Mouse (Mus musculus): ENCODE results near the gene Ppp5c. TPM values are rescaled to one million over a fixed set of nuclear protein-coding genes. Genes with fewer than 3 reads are reported as not detected.
A peak's percentile ranks its signal among the peaks of the same experiment; 100 is the strongest.

The Ppp5c gene
- polyA plus RNA-seq, 1 experiment from 2014 or later, result 102 TPM

- Histone ChIP-seq H3K4me2 (replicated peaks) (no peak overlapping the region), H3K4me1 (peaks cover 65% of the 10 kb centered on the region), H3K4me3 (no peak overlapping the region), H3K9me3 (no peaks in the 10 kb centered on the region), H3K27me3 (peaks cover 47% of the 10 kb centered on the region), H3K9ac (replicated peaks) (no peak overlapping the region), H3K36me3 (no peaks in the 10 kb centered on the region), H3K27ac (replicated peaks) (no peak overlapping the region)
- 55% methylated on average over 9 of the region's 9 CpGs for WGBS
- peak; percentile 16; the same call in 1 of the 2 replicates for ATAC-seq (ENCODE audit: low FRiP score, low read depth)
Measured at GRCm38 (mm10) chr7:17060031-17060781, 32.5 kb upstream of the Ppp5c start.

GRCm38 (mm10) chr7:17059463-17059844, 31.7 kb upstream of the Ppp5c start:
- no peak overlapping the region for H3K4me3 ChIP-seq
- H3K4me1 ChIP-seq, result peaks cover 65% of the 10 kb centered on the region
- 82% methylated on average over 3 of the region's 3 CpGs for WGBS
- H3K9me3 ChIP-seq, result no peaks in the 10 kb centered on the region
- ATAC-seq (ENCODE audit: low FRiP score, low read depth), result no peak
- no peak overlapping the region for H3K9ac ChIP-seq (replicated peaks)
- no peak overlapping the region for H3K27ac ChIP-seq (replicated peaks)
- peaks cover 47% of the 10 kb centered on the region for H3K27me3 ChIP-seq
- no peak overlapping the region for H3K4me2 ChIP-seq (replicated peaks)
- H3K36me3 ChIP-seq, result no peaks in the 10 kb centered on the region

- Histone ChIP-seq H3K4me3 (no peak overlapping the region), H3K36me3 (no peaks in the 10 kb centered on the region), H3K4me2 (replicated peaks) (peak overlapping the region; percentile 27; the same call in 1 of the 2 replicates), H3K9me3 (no peaks in the 10 kb centered on the region), H3K9ac (replicated peaks) (no peak overlapping the region), H3K27me3 (peaks cover 47% of the 10 kb centered on the region), H3K27ac (replicated peaks) (peak overlapping the region; percentile 72), H3K4me1 (peaks cover 65% of the 10 kb centered on the region)
- peak; percentile 5; the same call in 1 of the 2 replicates for ATAC-seq (ENCODE audit: low FRiP score, low read depth)
- WGBS, result 56% methylated on average over 8 of the region's 8 CpGs
Measured at GRCm38 (mm10) chr7:17058816-17059462, 31.2 kb upstream of the Ppp5c start.

GRCm38 (mm10) chr7:17058071-17058689, 30.5 kb upstream of the Ppp5c start:
- no peak overlapping the region for H3K4me3 ChIP-seq
- H3K27me3 ChIP-seq, result peaks cover 42% of the 10 kb centered on the region
- peak; percentile 50 for ATAC-seq (ENCODE audit: low FRiP score, low read depth)
- H3K9me3 ChIP-seq, result no peaks in the 10 kb centered on the region
- peak overlapping the region; percentile 72 for H3K27ac ChIP-seq (replicated peaks)
- H3K9ac ChIP-seq (replicated peaks), result 0 out of 2 replicates have a peak overlapping the region, but pooled peaks have one; percentile 5
- H3K4me2 ChIP-seq (replicated peaks), result peak overlapping the region; percentile 27
- WGBS, result 4% methylated on average over 16 of the region's 16 CpGs
- H3K36me3 ChIP-seq, result no peaks in the 10 kb centered on the region
- H3K4me1 ChIP-seq, result peaks cover 65% of the 10 kb centered on the region

GRCm38 (mm10) chr7:17056601-17057523, 29.1 kb upstream of the Ppp5c start:
- Histone ChIP-seq H3K9ac (replicated peaks) (peak overlapping the region; percentile 39; the same call in 1 of the 2 replicates), H3K36me3 (no peaks in the 10 kb centered on the region), H3K27ac (replicated peaks) (peak overlapping the region; percentile 44), H3K4me1 (peaks cover 54% of the 10 kb centered on the region), H3K9me3 (no peaks in the 10 kb centered on the region), H3K4me3 (peak overlapping the region; percentile 43), H3K4me2 (replicated peaks) (peak overlapping the region; percentile 66), H3K27me3 (peaks cover 33% of the 10 kb centered on the region)
- WGBS, result 35% methylated on average over 14 of the region's 14 CpGs
- ATAC-seq (ENCODE audit: low FRiP score, low read depth), result no peak; the same call in 1 of the 2 replicates

DNA sequence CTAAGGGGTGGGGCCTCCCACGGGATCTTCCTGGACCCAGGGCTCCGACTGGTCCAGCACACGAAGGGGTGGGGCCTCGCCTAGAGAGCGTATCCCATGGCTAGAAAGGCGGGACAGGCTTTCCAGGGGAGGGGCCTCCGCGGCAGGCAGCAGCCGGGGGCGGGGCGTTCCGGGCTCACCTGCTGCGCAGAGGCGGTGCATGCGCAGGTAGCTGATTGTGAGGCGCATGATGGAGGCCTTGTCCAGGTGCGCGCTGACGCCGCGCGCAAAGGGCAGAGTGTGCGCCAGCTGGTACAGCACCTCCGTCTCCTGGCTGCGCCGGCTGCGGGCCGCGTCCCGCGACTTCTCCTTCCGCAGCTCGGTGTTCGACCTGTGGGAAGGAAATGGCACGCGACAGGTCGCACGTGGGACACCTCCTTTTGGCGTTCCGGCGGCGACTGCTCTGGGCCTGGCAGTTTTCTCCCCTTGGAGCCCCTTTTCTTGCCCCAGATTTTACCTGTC, 28.4 kb upstream of the Ppp5c start:
- peak overlapping the region; percentile 44 for H3K27ac ChIP-seq (replicated peaks)
- ATAC-seq (ENCODE audit: low FRiP score, low read depth), result peak; percentile 61
- H3K4me3 ChIP-seq, result peak overlapping the region; percentile 43
- peak overlapping the region; percentile 66 for H3K4me2 ChIP-seq (replicated peaks)
- H3K4me1 ChIP-seq, result peaks cover 52% of the 10 kb centered on the region
- no peaks in the 10 kb centered on the region for H3K36me3 ChIP-seq
- under 1% methylated on average over 42 of the region's 42 CpGs for WGBS
- H3K9ac ChIP-seq (replicated peaks), result peak overlapping the region; percentile 39; the same call in 1 of the 2 replicates
- H3K9me3 ChIP-seq, result no peaks in the 10 kb centered on the region
- peaks cover 26% of the 10 kb centered on the region for H3K27me3 ChIP-seq

DNA sequence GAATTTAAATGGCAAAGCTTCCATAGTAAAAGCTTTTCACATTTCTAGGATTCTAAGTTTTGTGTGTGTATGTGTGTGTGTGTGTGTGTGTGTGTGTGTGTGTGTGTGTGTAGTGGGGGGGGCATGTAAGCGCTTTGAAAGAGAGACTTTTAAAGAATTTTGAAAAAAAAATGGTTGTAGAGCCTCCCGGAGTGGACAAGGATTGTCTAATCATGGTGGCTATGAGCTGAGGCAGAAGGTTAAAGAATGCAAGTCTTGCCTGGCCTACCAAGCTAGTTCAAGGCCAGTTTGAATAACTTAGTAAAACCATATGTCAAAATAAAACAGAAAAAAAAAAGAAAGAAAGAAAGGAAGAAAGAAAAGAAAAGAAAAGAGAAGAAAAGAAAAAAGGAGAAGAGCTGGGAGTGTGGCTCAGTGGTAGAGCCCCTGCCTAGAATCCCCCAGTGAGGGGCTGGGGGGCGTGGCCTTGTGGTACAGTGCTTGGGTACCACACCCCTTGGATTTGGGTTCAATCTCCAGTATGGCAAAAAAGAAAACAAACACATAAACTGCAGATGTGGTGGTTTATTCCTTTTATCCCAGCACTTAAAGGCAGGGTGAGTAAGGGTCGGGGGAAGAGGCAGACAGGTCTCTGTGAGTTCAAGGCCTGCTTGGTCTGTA, 27.7 kb upstream of the Ppp5c start:
- peaks cover 46% of the 10 kb centered on the region for H3K4me1 ChIP-seq
- 86% methylated on average over 4 of the region's 4 CpGs for WGBS
- H3K4me3 ChIP-seq, result peak overlapping the region; percentile 43
- no peak overlapping the region for H3K9ac ChIP-seq (replicated peaks)
- no peaks in the 10 kb centered on the region for H3K36me3 ChIP-seq
- H3K4me2 ChIP-seq (replicated peaks), result peak overlapping the region; percentile 66
- no peak overlapping the region for H3K27ac ChIP-seq (replicated peaks)
- ATAC-seq (ENCODE audit: low FRiP score, low read depth), result no peak
- peaks cover 19% of the 10 kb centered on the region for H3K27me3 ChIP-seq
- no peaks in the 10 kb centered on the region for H3K9me3 ChIP-seq

GRCm38 (mm10) chr7:17054325-17054989, 26.7 kb upstream of the Ppp5c start:
- whole genome bisulfite sequencing, result 87% methylated on average over 13 of the region's 16 CpGs
- H3K4me2 ChIP-seq (replicated peaks), result no peak overlapping the region
- no peak overlapping the region for H3K27ac ChIP-seq (replicated peaks)
- no peaks in the 10 kb centered on the region for H3K9me3 ChIP-seq
- no peak overlapping the region for H3K9ac ChIP-seq (replicated peaks)
- H3K4me3 ChIP-seq, result no peak overlapping the region
- H3K4me1 ChIP-seq, result peaks cover 36% of the 10 kb centered on the region
- ATAC-seq (ENCODE audit: low FRiP score, low read depth), result no peak
- H3K36me3 ChIP-seq, result no peaks in the 10 kb centered on the region
- H3K27me3 ChIP-seq, result peaks cover 15% of the 10 kb centered on the region

DNA sequence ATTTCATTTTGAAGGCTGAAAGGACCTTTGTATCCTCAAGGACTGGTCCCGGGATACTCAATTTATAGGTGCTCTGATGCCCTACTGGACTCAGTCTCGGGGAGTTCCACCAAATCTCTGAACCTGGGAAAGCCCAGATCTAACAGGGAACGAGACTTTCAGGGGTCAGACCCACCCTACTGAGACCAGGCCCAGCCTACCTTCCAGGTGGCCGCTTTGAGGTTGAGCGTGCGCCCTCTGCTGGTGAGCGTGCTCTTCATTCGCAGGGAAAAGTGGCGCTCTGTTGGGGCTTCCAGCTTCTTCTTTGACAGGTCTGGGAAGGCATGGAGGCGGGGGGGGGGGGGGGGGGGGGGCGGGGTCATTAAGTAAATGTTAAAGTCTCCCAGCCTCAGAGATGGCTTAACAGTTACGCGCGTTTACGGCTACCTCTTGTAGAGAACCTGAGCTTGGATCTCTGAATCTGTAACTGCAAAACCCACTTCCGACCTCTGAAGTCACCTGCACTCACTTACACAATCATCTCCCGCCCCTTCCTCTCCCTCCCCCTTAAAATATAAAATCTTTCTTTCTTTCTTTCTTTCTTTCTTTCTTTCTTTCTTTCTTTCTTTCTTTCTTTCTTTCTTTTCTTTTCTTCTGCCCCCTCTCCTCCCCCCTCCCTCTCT, 23.3 kb upstream of the Ppp5c start:
- Histone ChIP-seq H3K9ac (replicated peaks) (no peak overlapping the region), H3K36me3 (no peaks in the 10 kb centered on the region), H3K27me3 (peaks cover 4% of the 10 kb centered on the region), H3K4me3 (no peak overlapping the region), H3K4me1 (peaks cover 5% of the 10 kb centered on the region), H3K9me3 (no peaks in the 10 kb centered on the region), H3K4me2 (replicated peaks) (no peak overlapping the region), H3K27ac (replicated peaks) (no peak overlapping the region)
- ATAC-seq (ENCODE audit: low FRiP score, low read depth), result peak; percentile 48; the same call in 1 of the 2 replicates
- 11% methylated on average over 15 of the region's 17 CpGs for WGBS

DNA sequence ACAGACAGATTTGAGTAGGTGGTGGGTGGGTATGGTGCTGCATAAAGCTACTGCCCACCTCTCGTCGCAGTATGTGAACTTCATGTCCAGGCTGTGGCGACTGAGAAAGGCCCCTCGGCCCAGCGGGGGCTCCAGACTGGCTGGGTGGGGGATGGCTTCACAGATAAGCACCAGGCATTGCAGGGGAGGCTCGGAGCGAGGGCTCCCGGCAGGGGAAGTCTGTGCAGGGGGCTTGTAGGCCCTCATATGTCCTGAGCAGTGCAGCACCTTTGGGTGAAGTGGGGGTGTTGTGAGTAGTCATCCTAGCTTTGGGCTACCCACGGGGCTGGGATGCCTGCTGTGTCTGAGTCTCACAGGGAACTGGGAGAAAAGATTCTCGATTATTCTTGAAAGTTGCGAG, 22.8 kb upstream of the Ppp5c start:
- no peak overlapping the region for H3K27ac ChIP-seq (replicated peaks)
- H3K9ac ChIP-seq (replicated peaks), result no peak overlapping the region
- H3K9me3 ChIP-seq, result no peaks in the 10 kb centered on the region
- 67% methylated on average over 11 of the region's 11 CpGs for WGBS
- no peaks in the 10 kb centered on the region for H3K27me3 ChIP-seq
- H3K4me3 ChIP-seq, result no peak overlapping the region
- 0 out of 2 replicates have a peak, but pooled peaks have one; percentile 42 for ATAC-seq (ENCODE audit: low FRiP score, low read depth)
- H3K36me3 ChIP-seq, result no peaks in the 10 kb centered on the region
- H3K4me2 ChIP-seq (replicated peaks), result no peak overlapping the region
- H3K4me1 ChIP-seq, result no peaks in the 10 kb centered on the region
